Mouse (Mus musculus): ENCODE measurements around the gene Cep72. TPM values are rescaled to one million over a fixed set of nuclear protein-coding genes. Genes with fewer than 3 reads are reported as not detected.
"Not testable (repeated sequence)": the region's sequence is repeated elsewhere in the genome, so short reads cannot be mapped to it uniquely, and the experiment has no call there.

Gene Cep72
- polyA plus RNA-seq, 1 experiment from 2014 or later = 20.9 TPM

DNA sequence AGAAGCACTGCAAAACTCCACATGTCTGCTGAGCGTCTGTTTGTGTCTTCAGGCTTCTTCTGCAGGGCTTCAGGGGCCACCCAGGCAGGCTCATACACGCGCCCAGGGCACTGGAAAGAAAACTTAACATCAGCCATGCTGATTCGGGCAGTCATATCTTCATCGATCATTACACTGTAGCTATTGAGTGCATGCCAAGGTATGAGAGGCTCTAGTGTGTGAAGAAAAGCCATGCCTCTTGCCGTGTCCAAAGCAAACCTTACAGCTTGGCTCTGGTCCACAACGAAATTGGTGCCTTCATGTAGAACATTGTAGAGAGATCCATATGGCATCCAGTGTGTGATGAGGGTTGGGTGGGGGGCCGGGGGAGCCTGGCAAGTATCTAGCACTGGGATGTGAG is 43.1 kb downstream of the Cep72 start:
- H3K4me1 ChIP-seq (ENCODE audit: control insufficient read depth, insufficient read depth, low read length) = not testable (repeated sequence)

GRCm38 (mm10) chr13:74017426-74017825 is 44.7 kb downstream of the Cep72 start:
- Histone ChIP-seq H3K36me3 (ENCODE audit: control insufficient read depth, insufficient read depth, low read length) (no peaks in the 10 kb centered on the region), H3K27ac (ENCODE audit: low read depth, low read length) (no peak overlapping the region), H3K9me3 (ENCODE audit: control insufficient read depth, low read length) (no peaks in the 10 kb centered on the region), H3K4me1 (ENCODE audit: control insufficient read depth, insufficient read depth, low read length) (no peaks in the 10 kb centered on the region), H3K9ac (ENCODE audit: low read depth, low read length) (no peak overlapping the region), H3K27me3 (ENCODE audit: control insufficient read depth, insufficient read depth, low read length) (peaks cover 1% of the 10 kb centered on the region; the same call in 1 of the 2 replicates), H3K4me2 (replicated peaks; ENCODE audit: low read depth, low read length) (no peak overlapping the region), H3K4me3 (ENCODE audit: low read length) (no peak overlapping the region)
- WGBS = 64% methylated on average over 4 of the region's 4 CpGs
- no peak for ATAC-seq (ENCODE audit: low FRiP score, low TSS enrichment)

More for the DNA sequence above, 43.1 kb downstream of the Cep72 start:
- H3K4me3 ChIP-seq (ENCODE audit: low read length); H3K27me3 ChIP-seq (ENCODE audit: control insufficient read depth, insufficient read depth, low read length); H3K36me3 ChIP-seq (ENCODE audit: control insufficient read depth, insufficient read depth, low read length); H3K9me3 ChIP-seq (ENCODE audit: control insufficient read depth, low read length); ATAC-seq (ENCODE audit: low FRiP score, low TSS enrichment); H3K9ac ChIP-seq (ENCODE audit: low read depth, low read length); H3K4me2 ChIP-seq (replicated peaks; ENCODE audit: low read depth, low read length); H3K27ac ChIP-seq (ENCODE audit: low read depth, low read length): not testable (repeated sequence)
- WGBS = 86% methylated on average over 8 of the region's 8 CpGs

DNA sequence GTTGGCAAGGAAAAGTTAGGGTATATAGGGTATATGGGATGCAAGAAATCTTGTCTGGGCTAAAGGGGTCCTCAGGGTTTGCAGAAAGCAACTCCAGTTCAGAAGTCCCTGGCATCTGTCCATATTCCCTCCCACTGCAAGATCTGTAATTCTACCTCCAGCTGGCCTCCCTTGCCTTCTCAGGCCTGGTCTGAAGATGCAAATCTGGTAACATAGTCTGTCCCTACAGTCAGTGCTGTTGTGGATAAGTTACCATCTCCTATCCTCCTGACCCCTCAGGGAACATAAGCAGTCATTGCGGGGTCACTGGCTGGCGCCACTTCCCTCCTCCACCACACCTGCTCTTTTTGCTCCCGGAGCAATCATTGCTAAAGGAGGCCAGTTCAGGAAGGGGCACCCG is 46.2 kb downstream of the Cep72 start:
- Histone ChIP-seq H3K27ac (ENCODE audit: low read depth, low read length) (no peak overlapping the region), H3K9ac (ENCODE audit: low read depth, low read length) (no peak overlapping the region), H3K9me3 (ENCODE audit: control insufficient read depth, low read length) (no peaks in the 10 kb centered on the region), H3K4me3 (ENCODE audit: low read length) (no peak overlapping the region), H3K4me2 (replicated peaks; ENCODE audit: low read depth, low read length) (no peak overlapping the region), H3K4me1 (ENCODE audit: control insufficient read depth, insufficient read depth, low read length) (no peaks in the 10 kb centered on the region), H3K27me3 (ENCODE audit: control insufficient read depth, insufficient read depth, low read length) (peaks cover 6% of the 10 kb centered on the region), H3K36me3 (ENCODE audit: control insufficient read depth, insufficient read depth, low read length) (no peaks in the 10 kb centered on the region)
- WGBS = 65% methylated on average over 4 of the region's 4 CpGs
- ATAC-seq (ENCODE audit: low FRiP score, low TSS enrichment) = peak; percentile 71

DNA sequence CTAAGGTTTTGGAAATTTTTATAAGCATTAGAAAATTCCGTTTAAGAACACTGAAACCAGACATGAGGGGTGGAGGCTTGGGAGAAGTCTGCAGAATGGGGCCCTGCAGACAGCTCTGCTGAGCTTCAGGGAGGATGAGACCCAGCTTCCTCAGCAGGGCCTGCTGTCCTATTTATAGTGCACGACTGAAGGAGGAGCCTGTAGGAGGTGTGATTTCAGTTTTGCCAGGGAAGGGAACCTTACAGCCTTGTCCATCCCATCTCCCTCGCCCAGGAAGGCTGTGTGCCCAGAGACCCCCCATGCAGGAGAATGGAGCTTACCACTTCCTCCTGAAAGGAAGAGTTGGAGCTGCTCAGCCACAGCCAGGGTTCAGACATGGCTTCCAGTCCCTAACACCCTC is 51.4 kb downstream of the Cep72 start:
- Histone ChIP-seq H3K9ac (ENCODE audit: low read depth, low read length) (no peak overlapping the region), H3K4me2 (replicated peaks; ENCODE audit: low read depth, low read length) (peak overlapping the region; percentile 98), H3K4me3 (ENCODE audit: low read length) (peak overlapping the region; percentile 52), H3K36me3 (ENCODE audit: control insufficient read depth, insufficient read depth, low read length) (no peaks in the 10 kb centered on the region), H3K27me3 (ENCODE audit: control insufficient read depth, insufficient read depth, low read length) (peaks cover 18% of the 10 kb centered on the region), H3K27ac (ENCODE audit: low read depth, low read length) (no peak overlapping the region), H3K4me1 (ENCODE audit: control insufficient read depth, insufficient read depth, low read length) (0 out of 2 replicates have a peak, but pooled peaks cover 4% of the 10 kb centered on the region), H3K9me3 (ENCODE audit: control insufficient read depth, low read length) (no peaks in the 10 kb centered on the region)
- ATAC-seq (ENCODE audit: low FRiP score, low TSS enrichment) = no peak
- WGBS = 12% methylated on average over 3 of the region's 3 CpGs

- under 1% methylated on average over 55 of the region's 55 CpGs for WGBS
- peak overlapping the region; percentile 52 for H3K4me3 ChIP-seq (ENCODE audit: low read length)
- 0 out of 2 replicates have a peak, but pooled peaks cover 4% of the 10 kb centered on the region for H3K4me1 ChIP-seq (ENCODE audit: control insufficient read depth, insufficient read depth, low read length)
- H3K9ac ChIP-seq (ENCODE audit: low read depth, low read length) = peak overlapping the region; percentile 34; the same call in 1 of the 2 replicates
- peak; percentile 28 for ATAC-seq (ENCODE audit: low FRiP score, low TSS enrichment)
- H3K9me3 ChIP-seq (ENCODE audit: control insufficient read depth, low read length) = no peaks in the 10 kb centered on the region
- no peaks in the 10 kb centered on the region for H3K36me3 ChIP-seq (ENCODE audit: control insufficient read depth, insufficient read depth, low read length)
- no peak overlapping the region for H3K27ac ChIP-seq (ENCODE audit: low read depth, low read length)
- peak overlapping the region; percentile 98 for H3K4me2 ChIP-seq (replicated peaks; ENCODE audit: low read depth, low read length)
- H3K27me3 ChIP-seq (ENCODE audit: control insufficient read depth, insufficient read depth, low read length) = peaks cover 18% of the 10 kb centered on the region
Observed at GRCm38 (mm10) chr13:74009791-74010614, 52.1 kb downstream of the Cep72 start.

GRCm38 (mm10) chr13:74008948-74009718 is 53.0 kb downstream of the Cep72 start, which contains the start of gene Tppp:
Gene Tppp, plus strand, starts transcription at chr13:74009407.
- Histone ChIP-seq H3K4me1 (ENCODE audit: control insufficient read depth, insufficient read depth, low read length) (0 out of 2 replicates have a peak, but pooled peaks cover 4% of the 10 kb centered on the region), H3K9me3 (ENCODE audit: control insufficient read depth, low read length) (no peaks in the 10 kb centered on the region), H3K9ac (ENCODE audit: low read depth, low read length) (peak within 1 kb of the TSS; percentile 37), H3K27me3 (ENCODE audit: control insufficient read depth, insufficient read depth, low read length) (peaks cover 18% of the 10 kb centered on the region), H3K4me2 (replicated peaks; ENCODE audit: low read depth, low read length) (peak within 1 kb of the TSS; percentile 98), H3K4me3 (ENCODE audit: low read length) (peak within 1 kb of the TSS; percentile 52), H3K36me3 (ENCODE audit: control insufficient read depth, insufficient read depth, low read length) (no peaks in the 10 kb centered on the region), H3K27ac (ENCODE audit: low read depth, low read length) (no peak within 1 kb of the TSS)
- peak; percentile 97 for ATAC-seq (ENCODE audit: low FRiP score, low TSS enrichment)
- WGBS = under 1% methylated on average over 53 of the region's 56 CpGs

DNA sequence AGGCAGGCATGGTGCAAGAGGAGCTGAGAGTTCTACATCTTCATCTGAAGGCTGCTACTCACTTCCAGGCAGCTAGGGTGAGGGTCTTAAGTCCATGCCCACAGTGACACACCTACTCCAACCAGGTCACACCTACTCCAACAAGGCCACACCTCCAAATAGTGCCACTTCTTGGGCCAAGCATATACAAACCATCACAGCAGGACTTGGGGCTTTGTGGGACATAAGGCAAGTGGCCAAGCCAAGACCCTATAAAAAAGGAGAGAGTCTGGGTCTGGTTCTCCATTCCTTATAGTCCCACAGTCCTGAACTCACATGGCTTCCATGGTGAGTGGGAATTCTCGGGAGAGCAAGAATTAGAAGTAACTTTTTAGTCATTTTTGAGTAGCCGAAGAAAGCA is 53.9 kb downstream of the Cep72 start:
- H3K27me3 ChIP-seq (ENCODE audit: control insufficient read depth, insufficient read depth, low read length) = peaks cover 18% of the 10 kb centered on the region
- H3K9ac ChIP-seq (ENCODE audit: low read depth, low read length); H3K27ac ChIP-seq (ENCODE audit: low read depth, low read length); H3K9me3 ChIP-seq (ENCODE audit: control insufficient read depth, low read length); H3K4me2 ChIP-seq (replicated peaks; ENCODE audit: low read depth, low read length); ATAC-seq (ENCODE audit: low FRiP score, low TSS enrichment); H3K36me3 ChIP-seq (ENCODE audit: control insufficient read depth, insufficient read depth, low read length); H3K4me3 ChIP-seq (ENCODE audit: low read length); H3K4me1 ChIP-seq (ENCODE audit: control insufficient read depth, insufficient read depth, low read length): not testable (repeated sequence)
- 73% methylated on average over 2 of the region's 2 CpGs for WGBS

DNA sequence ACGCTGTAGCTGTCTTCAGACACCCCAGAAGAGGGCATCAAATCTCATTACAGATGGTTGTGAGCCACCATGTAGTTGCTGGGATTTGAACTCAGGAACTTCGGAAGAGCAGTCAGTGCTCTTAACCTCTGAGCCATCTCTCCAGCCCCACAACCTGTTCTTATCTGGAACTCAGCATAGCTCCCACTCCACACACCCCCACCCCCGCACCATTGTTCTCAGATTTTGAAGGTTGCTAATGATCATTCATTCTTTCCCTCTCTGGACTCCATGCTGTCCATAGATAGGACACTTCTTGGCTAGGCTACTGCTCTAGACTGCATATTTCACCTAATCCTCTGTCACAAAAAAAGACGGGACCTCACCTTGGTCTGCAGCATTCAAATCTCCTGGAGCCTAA is 55.2 kb downstream of the Cep72 start:
- not testable (repeated sequence) for H3K4me3 ChIP-seq (ENCODE audit: low read length); H3K9ac ChIP-seq (ENCODE audit: low read depth, low read length); H3K9me3 ChIP-seq (ENCODE audit: control insufficient read depth, low read length); H3K4me2 ChIP-seq (replicated peaks; ENCODE audit: low read depth, low read length); ATAC-seq (ENCODE audit: low FRiP score, low TSS enrichment); H3K27ac ChIP-seq (ENCODE audit: low read depth, low read length); H3K36me3 ChIP-seq (ENCODE audit: control insufficient read depth, insufficient read depth, low read length); H3K4me1 ChIP-seq (ENCODE audit: control insufficient read depth, insufficient read depth, low read length)
- WGBS = 87% methylated on average over 4 of the region's 4 CpGs
- peaks cover 15% of the 10 kb centered on the region for H3K27me3 ChIP-seq (ENCODE audit: control insufficient read depth, insufficient read depth, low read length)

- Histone ChIP-seq H3K4me3 (ENCODE audit: low read length) (no peak overlapping the region), H3K27me3 (ENCODE audit: control insufficient read depth, insufficient read depth, low read length) (no peaks in the 10 kb centered on the region), H3K27ac (ENCODE audit: low read depth, low read length) (no peak overlapping the region), H3K4me2 (replicated peaks; ENCODE audit: low read depth, low read length) (no peak overlapping the region), H3K4me1 (ENCODE audit: control insufficient read depth, insufficient read depth, low read length) (no peaks in the 10 kb centered on the region), H3K9me3 (ENCODE audit: control insufficient read depth, low read length) (no peaks in the 10 kb centered on the region), H3K9ac (ENCODE audit: low read depth, low read length) (no peak overlapping the region), H3K36me3 (ENCODE audit: control insufficient read depth, insufficient read depth, low read length) (no peaks in the 10 kb centered on the region)
- no peak for ATAC-seq (ENCODE audit: low FRiP score, low TSS enrichment)
- WGBS = 77% methylated on average over 4 of the region's 4 CpGs
Observed at GRCm38 (mm10) chr13:74001492-74001891, 60.6 kb downstream of the Cep72 start.

All from kidney, embryonic 14.5 days (tissue).